Mouse (Mus musculus) embryonic fibroblast, embryonic 13.5 days (primary cell): ENCODE results near the gene Atrx.

ENCODE experiments used
- CTCF ChIP-seq: IDR thresholded peaks from 2 replicates; pipeline ENCODE4 v1.5.1; 2011; ENCODE audit warnings: mild to moderate bottlenecking, control low read depth, low read length, moderate library complexity, borderline replicate concordance; ENCODE audit not compliant: insufficient read depth
- POLR2A ChIP-seq: IDR thresholded peaks from 2 replicates; pipeline ENCODE4 v1.6.1; 2011; ENCODE audit warnings: low read depth, mild to moderate bottlenecking, control low read depth, low read length, moderate library complexity

DNA sequence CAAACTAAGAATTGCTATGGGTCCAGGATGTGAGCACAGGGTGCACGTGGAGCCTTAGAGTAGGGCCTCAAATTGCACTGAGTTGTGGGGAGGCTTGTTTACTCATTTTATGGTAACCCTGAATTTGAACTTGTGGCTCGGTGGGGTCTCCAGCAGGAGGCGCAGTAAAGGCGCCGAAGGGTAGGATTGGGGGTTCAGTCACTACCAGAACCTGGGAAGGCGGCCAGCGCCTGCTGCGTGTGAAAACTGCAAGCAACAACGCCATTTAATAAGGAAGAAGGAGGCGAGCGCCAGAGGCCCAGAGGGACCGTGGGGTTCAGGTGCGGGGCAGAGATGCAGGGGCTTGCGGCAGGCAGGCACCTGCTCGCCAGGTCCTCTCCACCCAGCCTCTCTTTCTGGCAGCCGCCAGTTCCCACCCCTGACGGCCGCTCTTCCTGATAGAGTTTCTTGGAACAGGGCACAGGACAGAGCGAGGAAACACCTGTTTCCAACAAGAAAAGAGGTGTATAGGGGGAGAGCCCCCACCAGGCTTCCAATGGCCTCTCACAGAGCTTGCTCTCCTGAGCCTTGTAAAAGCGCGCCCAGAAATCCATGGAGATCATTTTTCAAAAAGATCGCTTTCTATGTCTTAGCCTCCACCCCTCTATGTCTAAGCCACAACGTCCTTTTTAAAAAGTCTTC is 166.2 kb downstream of the Atrx start:
- TF ChIP-seq CTCF (no peak), POLR2A (no peak)
